Mouse (Mus musculus): ENCODE measurements around the gene Susd5. TPM values are rescaled to one million over a fixed set of nuclear protein-coding genes. Genes with fewer than 3 reads are reported as not detected.
"Not testable (repeated sequence)": the region's sequence is repeated elsewhere in the genome, so short reads cannot be mapped to it uniquely, and the experiment has no call there.

The Susd5 gene
- polyA plus RNA-seq, 1 experiment = 1.8 TPM

DNA sequence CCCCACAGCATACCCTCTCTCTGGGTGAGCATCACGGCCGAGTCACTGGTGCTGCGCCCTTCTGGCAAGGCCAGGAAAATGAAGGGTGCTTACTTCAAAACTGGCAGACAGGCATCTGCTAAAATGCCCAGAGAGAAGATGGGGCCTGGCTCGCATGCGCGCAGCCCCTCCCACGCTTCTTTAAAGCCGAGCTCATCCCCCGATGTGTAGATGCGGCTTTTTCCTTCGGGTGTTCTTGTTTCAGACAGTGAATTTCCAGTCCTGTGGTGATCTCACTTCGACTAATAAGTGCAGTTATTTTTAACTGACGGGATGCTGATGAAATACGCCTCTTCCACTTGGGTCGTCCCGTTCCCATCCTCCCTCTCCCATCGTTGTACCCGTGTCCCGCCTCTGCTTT, 16.7 kb downstream of the Susd5 start:
- no peak for TF ChIP-seq POLR2A (IDR thresholded peaks at IDR 0.05; ENCODE audit: borderline replicate concordance, insufficient read depth, low read length)
- no peak for TF ChIP-seq CTCF (IDR thresholded peaks at IDR 0.05; ENCODE audit: borderline replicate concordance, insufficient read depth, low read depth, low read length)
- WGBS = 82% methylated on average over 19 of the region's 19 CpGs
- Histone ChIP-seq H3K27me3 (ENCODE audit: control insufficient read depth, insufficient read depth, low read length) (no peaks in the 10 kb centered on the region), H3K4me3 (replicated peaks; ENCODE audit: insufficient read depth, low read depth, low read length) (no peak overlapping the region), H3K27ac (ENCODE audit: insufficient read depth, low read length) (no peak overlapping the region), H3K4me1 (ENCODE audit: control insufficient read depth, insufficient read depth, low read length) (no peaks in the 10 kb centered on the region)
- DNase-seq = no peak

DNA sequence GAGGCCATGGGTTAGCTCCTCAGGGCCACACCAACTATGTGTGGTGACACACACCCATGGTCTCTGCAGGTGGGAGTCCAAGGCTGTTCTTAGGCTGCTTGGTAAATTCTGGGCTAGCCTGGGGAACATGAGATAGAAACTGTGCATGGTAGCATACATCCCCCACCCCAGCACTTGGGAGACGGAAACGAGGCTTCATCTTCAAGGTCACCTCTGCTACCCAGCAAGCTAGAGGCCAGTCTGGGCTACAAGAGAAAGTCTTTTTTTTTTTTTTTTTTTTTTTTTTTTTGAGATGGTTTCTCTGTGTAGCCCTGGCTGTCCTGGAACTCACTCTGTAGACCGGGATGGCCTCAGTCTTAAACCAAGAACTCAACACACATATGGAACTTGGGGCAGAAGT, 29.5 kb downstream of the Susd5 start:
- Histone ChIP-seq H3K27me3 (ENCODE audit: control insufficient read depth, insufficient read depth, low read length) (no peaks in the 10 kb centered on the region), H3K4me1 (ENCODE audit: control insufficient read depth, insufficient read depth, low read length) (no peaks in the 10 kb centered on the region), H3K4me3 (replicated peaks; ENCODE audit: insufficient read depth, low read depth, low read length) (no peak overlapping the region), H3K27ac (ENCODE audit: insufficient read depth, low read length) (no peak overlapping the region)
- no peak for TF ChIP-seq POLR2A (IDR thresholded peaks at IDR 0.05; ENCODE audit: borderline replicate concordance, insufficient read depth, low read length)
- no peak for TF ChIP-seq CTCF (IDR thresholded peaks at IDR 0.05; ENCODE audit: borderline replicate concordance, insufficient read depth, low read depth, low read length)
- WGBS = 86% methylated on average over 3 of the region's 3 CpGs
- DNase-seq = no peak

DNA sequence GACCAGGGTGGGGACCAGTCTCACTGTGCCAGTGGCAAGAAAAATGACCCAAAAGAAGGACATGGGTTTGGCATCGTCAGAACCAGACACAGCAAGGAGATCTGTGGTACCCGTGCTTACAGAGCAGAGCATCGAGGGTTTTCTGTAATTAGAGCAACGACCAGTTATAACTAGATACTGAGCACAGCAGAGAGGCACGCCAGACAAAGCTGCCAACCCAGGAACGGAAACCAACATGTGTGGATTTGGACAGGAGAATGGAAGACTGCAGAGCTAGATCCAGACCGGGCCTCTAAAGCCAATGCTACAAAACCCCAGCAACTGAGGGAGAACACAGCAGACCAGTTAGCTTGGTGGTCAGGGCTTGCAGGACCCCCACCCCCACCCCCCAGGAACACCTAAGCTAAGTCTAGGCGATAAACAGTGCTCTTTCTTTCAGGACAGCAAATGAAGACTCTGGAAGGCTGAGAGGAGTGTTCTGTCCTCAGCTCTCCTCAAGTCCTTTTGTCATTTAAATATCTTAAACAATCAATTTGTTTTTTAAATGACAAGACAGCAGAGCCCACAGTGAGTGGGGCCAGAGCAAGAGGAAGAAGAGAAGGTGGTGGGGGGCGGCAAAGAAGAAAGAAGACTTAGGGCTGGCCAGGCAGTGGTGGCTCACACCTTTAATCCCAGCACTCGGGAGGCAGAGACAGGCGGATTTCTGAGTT, 30.3 kb downstream of the Susd5 start:
- Histone ChIP-seq H3K4me1 (ENCODE audit: control insufficient read depth, insufficient read depth, low read length) (no peaks in the 10 kb centered on the region), H3K27ac (ENCODE audit: insufficient read depth, low read length) (no peak overlapping the region), H3K27me3 (ENCODE audit: control insufficient read depth, insufficient read depth, low read length) (no peaks in the 10 kb centered on the region), H3K4me3 (replicated peaks; ENCODE audit: insufficient read depth, low read depth, low read length) (no peak overlapping the region)
- TF ChIP-seq CTCF (IDR thresholded peaks at IDR 0.05; ENCODE audit: borderline replicate concordance, insufficient read depth, low read depth, low read length) (no peak), POLR2A (IDR thresholded peaks at IDR 0.05; ENCODE audit: borderline replicate concordance, insufficient read depth, low read length) (no peak)
- 57% methylated on average over 11 of the region's 11 CpGs for WGBS
- no peak for DNase-seq

DNA sequence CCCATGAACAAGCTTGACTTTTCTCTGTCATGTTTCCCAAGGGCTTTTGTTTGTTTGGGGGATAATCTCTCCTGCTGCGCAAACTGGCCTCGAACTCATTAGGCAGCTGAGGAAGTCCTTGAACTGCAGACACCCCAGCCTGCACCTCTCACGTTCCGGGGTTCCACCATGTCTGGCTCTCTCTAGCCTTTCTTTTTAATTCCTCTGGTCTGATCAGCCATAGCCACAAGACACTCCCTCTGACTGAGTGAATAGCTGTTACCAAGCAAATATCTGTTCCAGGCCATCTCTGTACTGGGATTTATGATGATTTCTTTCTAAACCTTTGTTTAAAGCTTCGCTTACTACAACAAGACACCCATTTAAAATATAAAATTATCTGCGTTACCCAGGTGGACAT, 31.9 kb downstream of the Susd5 start:
- H3K27me3 ChIP-seq (ENCODE audit: control insufficient read depth, insufficient read depth, low read length) = not testable (repeated sequence)
- WGBS = 87% methylated on average over 6 of the region's 6 CpGs

DNA sequence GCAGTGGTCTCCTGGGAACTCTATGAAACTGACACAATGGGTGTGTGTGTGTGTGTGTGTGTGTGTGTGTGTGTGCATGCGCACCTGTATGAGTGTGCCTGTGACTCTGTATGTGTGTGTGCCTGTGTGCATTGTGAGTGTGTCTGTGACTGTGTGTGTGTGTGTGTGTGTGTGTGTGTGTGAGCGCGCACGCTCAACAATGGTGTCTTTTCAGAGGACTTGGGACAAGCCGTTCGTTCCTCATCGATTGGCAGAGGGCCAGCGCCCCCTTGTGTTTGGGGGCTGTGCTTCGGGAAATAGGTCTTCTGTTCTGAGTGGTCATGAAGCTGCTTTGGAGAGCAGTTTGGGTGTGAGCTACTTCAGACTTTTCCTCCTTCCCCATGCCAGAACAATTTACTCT, 35.2 kb downstream of the Susd5 start:
- not testable (repeated sequence) for H3K27ac ChIP-seq (ENCODE audit: insufficient read depth, low read length); H3K4me1 ChIP-seq (ENCODE audit: control insufficient read depth, insufficient read depth, low read length); DNase-seq; H3K4me3 ChIP-seq (replicated peaks; ENCODE audit: insufficient read depth, low read depth, low read length); H3K27me3 ChIP-seq (ENCODE audit: control insufficient read depth, insufficient read depth, low read length)
- WGBS = 7% methylated on average over 9 of the region's 9 CpGs

More for the DNA sequence above, 31.9 kb downstream of the Susd5 start:
- H3K27ac ChIP-seq (ENCODE audit: insufficient read depth, low read length); DNase-seq; H3K4me1 ChIP-seq (ENCODE audit: control insufficient read depth, insufficient read depth, low read length); H3K4me3 ChIP-seq (replicated peaks; ENCODE audit: insufficient read depth, low read depth, low read length): not testable (repeated sequence)

DNA sequence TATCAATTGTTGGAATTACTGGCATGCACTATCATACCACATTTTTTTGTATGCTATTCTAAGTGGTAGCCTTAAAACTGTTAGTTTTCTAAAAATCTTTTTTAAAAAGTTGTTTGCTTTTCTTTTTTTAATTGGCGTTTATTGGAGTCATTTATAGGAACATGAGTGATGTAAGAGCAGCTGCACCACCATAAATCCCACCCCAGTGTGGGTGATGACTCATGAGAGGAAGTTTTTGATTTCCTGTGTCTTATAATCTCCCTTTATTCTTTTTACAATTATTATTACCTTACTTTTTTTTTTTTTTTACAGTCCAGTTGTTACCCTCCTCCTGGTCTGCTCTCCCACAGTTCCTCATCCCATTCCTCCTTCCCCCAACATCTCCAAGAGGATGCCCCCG, 37.9 kb downstream of the Susd5 start:
- DNase-seq = no peak
- Histone ChIP-seq H3K4me3 (replicated peaks; ENCODE audit: insufficient read depth, low read depth, low read length) (no peak overlapping the region), H3K4me1 (ENCODE audit: control insufficient read depth, insufficient read depth, low read length) (no peaks in the 10 kb centered on the region), H3K27me3 (ENCODE audit: control insufficient read depth, insufficient read depth, low read length) (no peaks in the 10 kb centered on the region), H3K27ac (ENCODE audit: insufficient read depth, low read length) (no peak overlapping the region)
- no peak for TF ChIP-seq CTCF (IDR thresholded peaks at IDR 0.05; ENCODE audit: borderline replicate concordance, insufficient read depth, low read depth, low read length)
- TF ChIP-seq POLR2A (IDR thresholded peaks at IDR 0.05; ENCODE audit: borderline replicate concordance, insufficient read depth, low read length) = no peak
- 98% methylated on average over 2 of the region's 2 CpGs for WGBS

DNA sequence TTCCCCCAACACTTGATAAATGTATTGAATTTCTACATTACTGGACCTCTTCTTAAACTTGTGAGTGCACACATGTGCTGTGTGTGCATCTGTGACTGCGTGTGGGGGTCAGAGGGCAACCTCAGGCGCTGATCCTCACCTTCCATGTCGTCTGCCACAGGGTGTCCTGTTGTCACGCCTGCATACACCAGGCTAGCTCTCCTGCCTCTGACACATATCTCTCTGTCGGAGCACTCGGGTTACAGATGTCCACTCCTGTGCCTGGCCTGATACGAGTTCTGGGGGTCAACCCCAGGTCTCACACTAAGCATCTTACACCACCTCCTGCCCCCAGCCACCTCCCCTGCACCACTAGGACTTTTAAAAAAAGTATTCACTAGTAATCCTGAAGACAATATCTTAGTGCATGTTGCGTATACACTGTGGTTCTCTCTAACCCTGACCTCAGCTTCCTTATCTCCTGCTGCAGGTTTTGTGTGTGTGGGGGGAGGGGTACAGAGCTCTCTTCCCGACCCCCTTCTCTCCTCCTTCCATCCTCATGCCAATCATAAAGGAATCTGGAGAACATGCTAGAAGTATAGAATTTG, 41.9 kb downstream of the Susd5 start:
- TF ChIP-seq CTCF (IDR thresholded peaks at IDR 0.05; ENCODE audit: borderline replicate concordance, insufficient read depth, low read depth, low read length) = no peak
- no peak for TF ChIP-seq POLR2A (IDR thresholded peaks at IDR 0.05; ENCODE audit: borderline replicate concordance, insufficient read depth, low read length)
- DNase-seq = no peak
- no peak overlapping the region for H3K27ac ChIP-seq (ENCODE audit: insufficient read depth, low read length)
- no peaks in the 10 kb centered on the region for H3K27me3 ChIP-seq (ENCODE audit: control insufficient read depth, insufficient read depth, low read length)
- no peak overlapping the region for H3K4me3 ChIP-seq (replicated peaks; ENCODE audit: insufficient read depth, low read depth, low read length)
- WGBS = 75% methylated on average over 9 of the region's 9 CpGs
- no peaks in the 10 kb centered on the region for H3K4me1 ChIP-seq (ENCODE audit: control insufficient read depth, insufficient read depth, low read length)

DNA sequence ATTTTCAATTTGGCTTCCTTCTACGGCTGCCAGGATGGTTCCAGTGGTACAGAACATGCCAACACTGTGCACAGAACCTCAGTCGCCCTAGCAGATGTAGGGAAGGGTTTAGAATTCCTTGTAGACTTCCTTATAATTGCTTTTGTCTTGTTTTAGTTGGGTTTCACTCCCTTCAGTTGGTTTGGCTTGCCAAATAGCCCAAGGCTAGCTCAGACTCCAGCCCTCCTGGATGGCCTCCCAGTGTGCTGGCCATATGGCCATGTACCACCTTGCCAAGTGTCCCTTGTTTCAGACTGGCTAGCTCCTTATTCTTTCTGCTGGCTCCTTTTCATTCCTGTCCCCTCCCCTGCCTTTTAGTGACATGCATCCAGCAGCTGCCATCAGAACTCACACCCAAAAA, 53.3 kb downstream of the Susd5 start:
- no peaks in the 10 kb centered on the region for H3K27me3 ChIP-seq (ENCODE audit: control insufficient read depth, insufficient read depth, low read length)
- H3K4me1 ChIP-seq (ENCODE audit: control insufficient read depth, insufficient read depth, low read length) = peaks cover 5% of the 10 kb centered on the region; the same call in 1 of the 2 replicates
- TF ChIP-seq POLR2A (IDR thresholded peaks at IDR 0.05; ENCODE audit: borderline replicate concordance, insufficient read depth, low read length) (no peak), CTCF (IDR thresholded peaks at IDR 0.05; ENCODE audit: borderline replicate concordance, insufficient read depth, low read depth, low read length) (no peak)
- no peak overlapping the region for H3K4me3 ChIP-seq (replicated peaks; ENCODE audit: insufficient read depth, low read depth, low read length)
- DNase-seq = peak; percentile 48 to 55
- H3K27ac ChIP-seq (ENCODE audit: insufficient read depth, low read length) = no peak overlapping the region
- WGBS = 34% methylated on average over 2 of the region's 2 CpGs
